Mouse (Mus musculus) cerebellum, postnatal 4 days (tissue): ENCODE measurements around the gene Trf.

Experiments
- DNase-seq, 2 experiments: peaks; one replicate each; pipeline ENCODE4 v3.0.0; 2022; ENCODE audit warnings: low spot score in 2 of 2, mixed read lengths in 1 of 2

Trf gene

DNA sequence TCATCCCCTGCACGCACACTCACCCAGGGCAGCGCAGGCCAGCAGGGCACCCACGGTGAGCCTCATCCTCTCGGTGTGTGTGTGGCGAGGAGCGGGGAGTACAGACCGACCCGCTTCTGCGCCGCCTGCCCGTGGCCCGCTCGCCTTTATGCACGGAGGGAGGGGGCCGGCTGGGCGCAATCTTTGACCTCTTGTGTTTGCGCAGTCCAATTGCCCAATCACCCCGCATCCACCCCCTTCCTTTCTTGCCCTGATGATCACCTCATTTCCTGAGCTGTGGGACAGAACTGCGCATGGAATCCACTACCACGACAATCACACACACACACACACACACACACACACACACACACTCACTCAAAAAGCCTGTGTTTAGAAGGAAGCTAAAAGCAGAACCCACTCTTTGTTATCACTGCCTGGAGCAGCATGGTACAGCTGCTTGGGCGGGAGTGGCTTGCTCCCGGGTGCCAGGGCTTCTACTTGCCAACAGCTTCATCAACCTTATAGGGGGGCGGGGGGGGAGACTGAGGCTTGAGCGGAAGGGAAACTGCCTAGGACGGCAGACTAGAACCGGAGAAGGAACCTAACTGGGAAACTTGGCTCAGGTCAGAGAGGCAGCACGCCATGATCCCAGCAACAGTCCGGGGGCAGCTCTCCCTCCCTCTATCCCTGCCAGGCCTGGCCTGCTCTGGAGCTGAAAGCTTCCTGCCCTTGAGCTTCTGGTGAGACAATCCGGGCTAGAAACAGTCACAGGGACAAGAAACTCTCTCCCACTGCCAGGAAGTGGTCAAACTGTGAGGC lies at the start of gene Trf, which contains the start of gene Gm20425:
TSS of gene Trf (minus strand) at position 294 of the 801 bp plus-strand sequence.
TSS of gene Gm20425 (minus strand) at position 157 of the 801 bp plus-strand sequence.
- peak in 1 of 2 experiments; percentile 27 for DNase-seq

DNA sequence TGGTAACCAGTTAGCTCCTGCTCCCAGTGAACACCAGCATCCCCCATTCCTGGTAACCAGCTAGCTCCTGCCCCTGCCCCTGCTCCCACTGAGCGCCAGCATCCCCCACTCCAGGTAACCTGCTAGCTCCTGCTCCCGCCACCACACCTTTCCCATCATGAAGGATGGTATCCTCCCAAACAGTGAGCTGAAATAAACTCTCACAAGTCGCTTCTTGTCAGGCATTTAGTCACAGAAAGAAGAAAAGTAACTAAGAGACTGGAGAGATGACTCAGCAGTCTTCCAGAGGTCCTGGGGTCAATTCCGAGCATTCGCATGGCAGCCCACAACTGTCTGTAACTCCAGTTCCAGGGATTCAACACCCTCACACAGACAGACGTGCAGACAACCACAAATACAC lies 46.6 kb upstream of the Trf start:
- no peak for DNase-seq

GRCm38 (mm10) chr9:103275676-103276075 lies 45.4 kb upstream of the Trf start:
- DNase-seq, result no peak

- no peak for DNase-seq
Measured at GRCm38 (mm10) chr9:103274819-103275218, 44.6 kb upstream of the Trf start.

DNA sequence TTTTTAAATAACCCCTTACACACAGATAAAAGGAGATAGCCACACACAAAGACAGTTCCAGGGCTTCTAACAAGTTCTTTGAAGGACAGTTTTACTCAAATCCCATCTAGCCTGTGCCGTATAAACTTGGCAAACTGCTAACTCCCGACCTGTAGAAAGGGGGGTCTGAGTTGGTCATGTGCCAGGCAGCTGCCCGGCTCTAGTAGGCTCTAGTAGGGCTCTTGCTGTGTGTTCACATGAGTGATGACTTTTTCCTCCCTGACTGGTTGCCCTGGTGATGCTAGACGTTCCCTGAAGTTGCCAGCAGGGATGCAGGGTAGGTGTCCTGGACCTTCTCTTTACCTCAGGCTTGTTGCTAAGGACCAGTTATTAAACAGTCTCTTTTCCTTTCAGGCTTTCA lies 40.9 kb upstream of the Trf start:
- DNase-seq, result peak in 1 of 2 experiments; percentile 8

GRCm38 (mm10) chr9:103265778-103266177 lies 35.5 kb upstream of the Trf start:
- DNase-seq, result no peak

GRCm38 (mm10) chr9:103252906-103253305 lies 22.7 kb upstream of the Trf start:
- peak in 1 of 2 experiments; percentile 58 for DNase-seq

- DNase-seq, result no peak
Measured at GRCm38 (mm10) chr9:103248618-103249017, 18.4 kb upstream of the Trf start.

- DNase-seq, result no peak
Measured at GRCm38 (mm10) chr9:103246526-103247168, 16.4 kb upstream of the Trf start.

GRCm38 (mm10) chr9:103243640-103244039 lies 13.4 kb upstream of the Trf start:
- no peak for DNase-seq

DNA sequence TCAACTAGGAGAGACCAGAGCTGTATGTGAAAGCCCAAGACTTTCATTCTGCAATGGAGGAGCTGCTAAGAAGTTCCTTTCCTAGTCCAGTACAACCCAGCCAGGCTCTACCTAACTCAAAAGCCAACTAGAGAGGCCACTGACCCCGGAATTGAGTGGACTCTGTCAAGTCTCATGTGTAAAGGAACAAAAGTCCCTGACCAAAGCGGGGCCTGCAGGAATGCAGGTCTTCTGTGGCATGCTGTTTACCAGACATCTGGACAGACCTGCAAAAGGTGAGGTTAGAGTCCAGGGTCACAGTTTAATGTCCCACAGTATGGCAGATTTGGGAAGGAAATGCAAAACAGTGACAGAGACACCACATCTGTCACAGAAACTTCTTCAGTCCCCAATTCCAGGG lies 11.0 kb upstream of the Trf start:
- DNase-seq, result no peak

- no peak for DNase-seq
Measured at GRCm38 (mm10) chr9:103239471-103239870, 9.2 kb upstream of the Trf start.

DNA sequence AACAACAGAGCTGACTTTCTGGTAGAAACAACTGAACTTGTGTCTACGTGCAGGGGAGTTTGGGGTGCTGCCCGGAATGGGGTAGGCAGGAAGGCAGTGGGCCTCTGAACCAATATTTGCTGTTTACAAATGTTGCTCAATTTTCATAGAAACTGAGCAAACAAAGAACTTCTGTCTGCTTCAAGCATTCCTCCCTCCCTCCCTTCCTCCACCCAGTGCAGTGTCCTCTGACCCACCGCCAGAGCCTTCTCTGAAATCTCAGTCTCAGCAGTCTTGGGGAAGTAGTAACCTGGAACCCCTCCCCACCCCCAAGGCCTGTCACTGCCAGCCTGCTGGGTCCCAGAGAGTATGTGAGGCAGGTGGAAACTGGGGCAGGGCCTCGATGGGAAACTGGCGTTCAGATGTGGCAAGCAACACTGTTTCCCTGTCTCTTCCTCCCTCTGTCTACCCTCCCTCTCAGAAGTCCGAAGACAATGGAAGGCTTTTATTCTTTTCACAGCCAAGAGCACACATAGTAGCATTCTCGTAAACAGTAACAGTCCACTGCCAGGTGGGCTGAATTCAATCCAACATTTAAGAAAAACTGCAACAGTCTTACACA lies 4.4 kb upstream of the Trf start:
- no peak for DNase-seq

DNA sequence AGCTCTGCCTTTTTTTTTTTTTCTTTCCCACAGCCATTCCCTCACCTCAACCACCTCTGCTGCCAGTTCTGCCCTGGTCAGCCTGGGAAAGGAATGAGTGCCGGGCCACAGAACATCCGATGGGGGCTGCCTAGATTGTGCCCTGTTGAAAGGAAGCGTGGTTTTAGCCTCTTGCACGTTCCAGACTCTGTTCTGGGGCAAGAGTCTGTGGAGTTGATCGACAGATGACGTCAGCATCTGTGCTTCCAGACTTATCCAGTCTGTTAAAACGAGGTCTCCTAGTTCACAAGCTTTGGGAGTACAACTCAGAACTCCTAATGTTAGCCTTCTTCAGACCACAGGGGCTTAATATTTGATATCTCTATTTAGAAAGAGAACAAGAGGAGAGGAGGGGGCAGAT lies 3.8 kb upstream of the Trf start:
- no peak for DNase-seq

DNA sequence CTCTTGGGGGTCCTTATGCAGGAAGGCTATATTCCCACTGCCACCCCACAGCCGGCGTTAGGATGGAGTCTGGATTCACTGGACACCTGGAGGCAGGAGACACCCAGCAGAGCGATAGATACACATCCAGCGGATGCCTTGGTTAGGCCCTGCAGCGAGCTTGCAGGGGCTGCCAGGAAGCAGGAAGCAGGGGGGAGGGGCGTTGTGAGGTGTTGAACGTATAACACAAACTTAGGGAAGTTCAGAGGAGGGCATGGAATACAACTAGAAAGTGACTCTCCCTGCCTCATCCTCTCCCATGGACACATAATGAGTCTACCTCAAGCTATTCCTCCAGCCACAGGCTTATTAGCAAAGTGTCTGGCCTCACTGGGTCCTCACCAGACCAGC lies 2.8 kb upstream of the Trf start:
- no peak for DNase-seq

DNA sequence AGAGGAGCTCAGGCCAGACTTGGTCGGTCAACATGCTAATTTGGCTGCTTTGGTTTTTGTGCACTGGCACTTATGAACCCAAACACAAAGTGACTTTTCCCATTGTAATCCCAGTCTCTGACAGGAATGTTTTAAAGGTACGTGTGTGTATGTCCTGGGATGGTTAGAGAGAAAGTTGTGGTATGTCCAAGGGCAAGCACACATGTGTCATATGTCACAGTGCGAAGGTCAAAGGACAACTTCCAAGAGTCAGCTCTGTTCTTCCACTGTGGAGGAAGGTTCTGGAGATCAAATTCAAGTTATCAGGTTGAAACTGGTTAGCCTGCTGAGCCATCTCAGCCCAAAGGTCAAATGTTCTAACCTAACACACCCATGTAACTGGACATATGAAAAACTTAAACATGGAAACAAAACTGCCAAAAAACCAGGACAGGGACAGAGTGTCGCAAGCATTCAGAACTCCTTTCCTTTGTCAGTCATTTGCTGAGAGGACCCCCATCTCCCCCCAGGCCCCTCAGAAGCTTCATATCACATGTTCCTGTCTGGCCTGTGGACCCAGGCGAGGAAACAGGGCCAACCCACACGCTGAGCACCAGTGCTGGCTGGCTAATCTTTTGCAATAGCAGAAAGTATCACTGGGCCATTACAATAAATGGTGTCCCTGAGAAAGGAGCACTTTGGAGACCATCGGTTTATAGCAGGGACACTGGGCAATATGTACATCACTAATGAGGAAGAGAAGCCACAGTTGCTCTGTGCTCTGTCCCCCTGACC lies 2.2 kb upstream of the Trf start:
- no peak for DNase-seq

- no peak for DNase-seq
Measured at GRCm38 (mm10) chr9:103229037-103229867, 992 bp downstream of the Trf start.

DNA sequence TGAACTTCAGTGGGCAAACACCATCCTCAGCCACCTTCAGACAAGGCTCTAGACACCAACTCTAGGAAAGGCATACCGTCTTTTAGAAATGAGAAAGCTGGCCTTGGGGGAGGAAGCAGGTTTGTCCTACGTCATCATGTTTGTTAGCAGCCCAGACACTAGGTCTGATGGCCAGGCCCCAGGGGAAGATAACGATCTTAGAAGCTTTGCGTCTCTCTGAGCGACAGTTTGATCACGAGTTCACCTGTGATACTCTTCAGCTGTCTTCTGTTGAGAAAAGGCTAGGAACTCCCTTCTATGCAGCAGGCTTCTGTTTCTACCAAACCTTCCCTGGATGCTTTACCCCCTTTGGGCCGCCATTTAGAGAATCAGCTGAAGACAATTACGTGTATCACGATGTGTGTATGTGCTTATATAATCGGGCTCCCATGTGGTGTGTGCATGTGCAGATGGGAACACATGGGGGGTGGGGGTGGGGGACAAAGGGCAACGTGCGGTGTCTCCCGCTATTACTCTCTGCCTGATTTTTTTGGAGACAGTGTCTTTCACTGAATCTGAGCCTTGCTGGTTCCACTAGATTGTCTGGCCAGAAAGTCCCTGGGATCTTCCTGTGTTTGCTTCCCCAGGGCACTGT lies 1.8 kb downstream of the Trf start:
- DNase-seq, result no peak

- no peak for DNase-seq
Measured at GRCm38 (mm10) chr9:103227760-103228159, 2.5 kb downstream of the Trf start.

DNA sequence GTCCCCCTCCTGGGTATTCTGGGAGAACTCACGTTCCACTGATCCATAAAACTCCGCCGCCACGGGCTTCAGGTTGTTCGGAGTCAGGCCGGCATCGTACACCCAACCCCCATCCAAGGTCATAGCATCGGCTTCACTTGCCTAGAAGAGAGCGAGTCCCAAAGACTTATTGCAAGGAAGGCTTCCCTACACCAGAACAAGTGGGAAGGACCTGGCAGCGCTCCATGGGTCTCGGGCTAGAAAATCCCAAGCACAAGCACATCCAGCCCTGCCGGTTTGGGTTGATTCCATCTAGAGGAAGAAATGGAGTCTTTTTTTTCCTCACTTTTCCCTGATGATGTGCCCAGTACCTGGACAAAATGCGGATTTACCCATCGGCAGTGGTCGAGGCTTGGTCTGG lies 3.4 kb downstream of the Trf start:
- DNase-seq, result no peak

DNA sequence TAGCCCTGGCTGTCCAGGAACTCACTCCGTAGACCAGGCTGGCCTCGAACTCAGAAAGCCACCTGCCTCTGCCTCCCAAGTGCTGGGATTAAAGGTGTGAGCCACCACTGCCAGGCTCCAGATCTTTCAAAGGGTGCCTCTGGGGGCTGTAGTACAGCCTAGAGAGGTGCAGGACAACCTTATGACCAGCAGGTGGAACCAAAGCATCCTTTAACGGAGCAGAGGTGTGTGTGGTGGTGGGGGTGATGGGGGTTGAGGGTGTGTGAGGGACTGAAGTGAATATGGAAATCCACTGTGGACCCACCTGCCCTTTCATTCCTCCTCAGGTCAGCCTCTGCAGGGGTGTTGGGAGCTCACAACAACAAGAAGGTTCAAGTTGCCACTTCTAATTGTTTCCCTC lies 4.8 kb downstream of the Trf start:
- DNase-seq, result peak in 1 of 2 experiments; percentile 13
